Mouse (Mus musculus) lung, adult 2 months (tissue): ENCODE results near the gene Spata46. TPM values are rescaled to one million over a fixed set of nuclear protein-coding genes. Genes with fewer than 3 reads are reported as not detected.

Source experiments
- DNase-seq: peaks from one replicate; pipeline ENCODE4 v3.0.0; 2022
- H3K4me1 ChIP-seq: fragments of 200-500 bp; 2 replicates; pipeline ENCODE4 v1.6.1; 2011; ENCODE audit warnings: low read length; ENCODE audit not compliant: control insufficient read depth, insufficient read depth
- H3K4me3 ChIP-seq: fragments of 200-500 bp; replicated peaks from 2 replicates; pipeline ENCODE3; 2011; ENCODE audit warnings: low read depth, mild to moderate bottlenecking, control low read depth, low read length; ENCODE audit errors: extremely low read depth
- CTCF ChIP-seq: fragments of 200-500 bp; IDR thresholded peaks from 2 replicates; pipeline ENCODE4 v1.5.1; 2011; ENCODE audit warnings: mild to moderate bottlenecking, low read length, control low read depth; ENCODE audit not compliant: insufficient read depth
- POLR2A ChIP-seq: fragments of 200-500 bp; IDR thresholded peaks from 2 replicates; pipeline ENCODE4 v1.6.1; 2011; ENCODE audit warnings: low read depth, mild to moderate bottlenecking, control low read depth, low read length, borderline replicate concordance; ENCODE audit errors: extremely low read depth
- WGBS: fragments of 180-500 bp; shearing (Covaris S2); methylation state at CpG from one replicate; pipeline ENCODE4 v1.1.7; 2018; 5-methylcytosine and 5-hydroxymethylcytosine counted together
- polyA plus RNA-seq: library from polyadenylated mRNA; depleted of rRNA; stranded (reverse); fragments of >200 nt; gene quantifications from 2 replicates; pipeline ENCODE4 v1.2.3, GENCODE M21; 2012; rRNA removed

The Spata46 gene
- polyA plus RNA-seq, 1 experiment, result not detected

DNA sequence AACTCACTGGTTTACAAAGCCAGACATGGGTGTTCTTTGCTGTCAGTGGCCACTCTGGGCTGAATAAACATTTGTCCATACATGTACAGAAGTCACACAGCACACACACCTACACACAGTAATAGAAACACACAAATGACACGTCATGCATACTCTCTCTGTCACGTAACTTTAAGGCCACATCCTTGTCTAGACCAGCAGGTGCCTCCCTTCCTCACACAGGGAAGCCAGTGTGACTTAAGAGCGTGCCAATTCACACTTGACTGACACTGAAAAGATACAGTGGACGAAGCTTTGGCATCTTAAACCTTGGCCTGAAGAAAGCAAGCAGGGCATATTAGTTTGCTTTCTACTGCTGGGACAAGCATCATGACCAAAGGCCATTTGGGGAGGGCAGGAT, 24.2 kb downstream of the Spata46 start:
- 74% methylated on average over 4 of the region's 4 CpGs for WGBS
- TF ChIP-seq POLR2A, result no peak
- peak; percentile 18; the same call in 1 of the 2 replicates for TF ChIP-seq CTCF

DNA sequence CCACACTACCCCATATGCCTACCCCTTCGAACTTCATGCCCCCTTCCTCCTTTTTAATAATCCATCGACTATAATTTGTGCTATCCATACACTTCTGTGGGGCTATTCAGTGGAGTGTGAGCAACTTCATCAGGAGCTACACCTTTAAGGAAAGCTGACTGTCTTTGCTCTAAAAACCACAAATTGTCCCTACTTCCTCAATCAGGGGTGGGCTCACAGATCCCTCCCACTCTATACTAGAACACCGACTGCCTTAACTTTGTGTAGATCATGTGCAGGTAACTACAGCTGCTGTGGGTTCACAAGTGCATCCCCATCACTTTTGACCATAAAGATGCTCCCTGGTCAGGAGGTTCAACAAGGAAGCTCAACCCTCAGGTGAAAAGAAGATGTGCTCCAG, 31.3 kb downstream of the Spata46 start:
- Histone ChIP-seq H3K4me1 (no peaks in the 10 kb centered on the region), H3K4me3 (no peak overlapping the region)
- DNase-seq, result no peak
- 90% methylated on average over 3 of the region's 3 CpGs for WGBS
- TF ChIP-seq CTCF (no peak), POLR2A (no peak)

More for the DNA sequence above, 24.2 kb downstream of the Spata46 start:
- Histone ChIP-seq H3K4me3 (no peak overlapping the region), H3K4me1 (no peaks in the 10 kb centered on the region)
- no peak for DNase-seq

DNA sequence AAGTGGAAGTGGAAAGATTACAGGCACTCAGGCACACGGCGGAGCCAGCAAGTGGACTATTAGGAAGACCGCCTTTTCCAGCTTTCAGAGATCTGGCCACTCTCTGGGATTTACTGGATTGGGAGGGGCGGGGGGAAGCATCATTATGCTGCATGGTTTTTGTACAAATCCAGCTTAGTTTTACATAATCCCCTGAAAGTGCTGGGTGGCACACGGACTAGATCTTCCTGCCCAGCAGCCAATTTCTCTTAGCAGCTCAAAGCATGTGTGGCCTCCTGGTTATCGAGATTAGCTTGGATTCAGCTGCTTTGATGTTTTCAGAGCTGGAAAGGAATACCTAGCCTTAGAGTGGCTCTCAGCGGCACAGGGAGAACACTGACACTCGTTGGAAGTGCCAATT, 34.5 kb downstream of the Spata46 start:
- Histone ChIP-seq H3K4me1 (peaks cover 3% of the 10 kb centered on the region; the same call in 1 of the 2 replicates), H3K4me3 (no peak overlapping the region)
- WGBS, result 75% methylated on average over 8 of the region's 8 CpGs
- TF ChIP-seq POLR2A, result no peak
- TF ChIP-seq CTCF, result no peak
- no peak for DNase-seq

DNA sequence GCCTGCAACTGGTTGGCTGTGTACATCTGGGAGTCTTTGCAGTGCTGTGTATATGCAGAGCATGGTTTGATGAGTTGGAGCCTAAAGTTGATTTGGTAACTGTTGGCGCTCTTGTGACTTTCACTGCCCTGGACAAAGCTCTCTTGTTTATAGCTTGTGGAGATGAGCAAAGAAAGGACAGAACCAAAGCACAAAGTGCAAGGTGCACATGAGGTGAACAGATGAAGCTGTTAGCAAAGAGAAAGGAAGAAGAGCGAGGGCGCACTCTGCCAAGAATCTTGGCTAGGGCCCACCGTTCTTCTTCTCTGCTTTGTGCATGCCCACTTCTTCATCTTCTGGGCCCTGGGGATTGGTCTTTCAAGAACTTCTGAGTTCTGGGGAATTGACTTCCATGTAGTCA, 35.3 kb downstream of the Spata46 start:
- no peak overlapping the region for H3K4me3 ChIP-seq
- WGBS, result 94% methylated on average over 4 of the region's 4 CpGs
- peaks cover 3% of the 10 kb centered on the region; the same call in 1 of the 2 replicates for H3K4me1 ChIP-seq
- TF ChIP-seq POLR2A (no peak), CTCF (no peak)
- DNase-seq, result no peak

DNA sequence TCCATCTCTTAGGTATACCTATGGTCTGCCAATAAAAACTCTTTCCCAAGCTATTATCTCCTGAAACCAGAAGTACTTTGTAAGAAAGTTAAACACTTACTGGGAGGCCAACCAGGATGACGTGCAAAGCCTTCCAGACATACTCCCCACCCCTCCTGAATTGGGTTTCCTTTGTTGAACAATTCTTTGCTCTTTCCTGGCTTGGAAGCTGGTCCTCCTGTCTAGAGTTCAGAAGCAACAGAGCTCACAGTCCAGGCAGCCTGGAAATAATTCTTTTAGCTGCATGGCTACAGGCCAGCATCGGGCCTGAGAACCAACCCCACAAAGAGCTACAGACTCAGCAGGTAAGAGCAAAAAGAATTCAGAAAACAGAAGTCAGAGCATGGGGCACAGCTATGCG, 37.7 kb downstream of the Spata46 start:
- TF ChIP-seq CTCF, result no peak
- TF ChIP-seq POLR2A, result no peak
- Histone ChIP-seq H3K4me1 (peaks cover 5% of the 10 kb centered on the region), H3K4me3 (no peak overlapping the region)
- DNase-seq, result no peak
- 39% methylated on average over 3 of the region's 3 CpGs for WGBS

DNA sequence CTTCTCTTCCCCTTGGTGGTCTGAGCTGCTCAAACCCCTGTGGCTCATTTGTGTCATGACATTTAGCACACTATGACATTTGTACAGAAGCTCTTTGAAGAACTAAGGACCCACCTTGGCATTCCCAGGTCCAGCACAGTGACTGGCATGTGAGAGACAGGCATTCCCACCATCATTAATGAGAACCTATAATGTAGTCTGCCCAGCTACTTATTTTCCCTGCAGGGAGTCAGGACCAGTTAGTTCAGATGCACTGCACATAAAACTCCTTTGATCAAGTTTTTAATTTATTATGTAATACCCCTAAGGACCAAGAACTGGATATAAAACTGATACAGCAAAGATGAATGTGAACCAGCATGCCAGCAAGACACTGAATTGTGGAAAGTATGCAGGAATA, 42.5 kb downstream of the Spata46 start:
- TF ChIP-seq CTCF (no peak), POLR2A (no peak)
- no peak for DNase-seq
- Histone ChIP-seq H3K4me1 (peaks cover 6% of the 10 kb centered on the region), H3K4me3 (no peak overlapping the region)

- TF ChIP-seq POLR2A, result no peak
- no peak for TF ChIP-seq CTCF
- no peak overlapping the region for H3K4me3 ChIP-seq
- WGBS, result 74% methylated on average over 3 of the region's 3 CpGs
- peaks cover 6% of the 10 kb centered on the region; the same call in 1 of the 2 replicates for H3K4me1 ChIP-seq
- no peak for DNase-seq
Measured at GRCm38 (mm10) chr1:170353335-170353734, 44.7 kb downstream of the Spata46 start.

DNA sequence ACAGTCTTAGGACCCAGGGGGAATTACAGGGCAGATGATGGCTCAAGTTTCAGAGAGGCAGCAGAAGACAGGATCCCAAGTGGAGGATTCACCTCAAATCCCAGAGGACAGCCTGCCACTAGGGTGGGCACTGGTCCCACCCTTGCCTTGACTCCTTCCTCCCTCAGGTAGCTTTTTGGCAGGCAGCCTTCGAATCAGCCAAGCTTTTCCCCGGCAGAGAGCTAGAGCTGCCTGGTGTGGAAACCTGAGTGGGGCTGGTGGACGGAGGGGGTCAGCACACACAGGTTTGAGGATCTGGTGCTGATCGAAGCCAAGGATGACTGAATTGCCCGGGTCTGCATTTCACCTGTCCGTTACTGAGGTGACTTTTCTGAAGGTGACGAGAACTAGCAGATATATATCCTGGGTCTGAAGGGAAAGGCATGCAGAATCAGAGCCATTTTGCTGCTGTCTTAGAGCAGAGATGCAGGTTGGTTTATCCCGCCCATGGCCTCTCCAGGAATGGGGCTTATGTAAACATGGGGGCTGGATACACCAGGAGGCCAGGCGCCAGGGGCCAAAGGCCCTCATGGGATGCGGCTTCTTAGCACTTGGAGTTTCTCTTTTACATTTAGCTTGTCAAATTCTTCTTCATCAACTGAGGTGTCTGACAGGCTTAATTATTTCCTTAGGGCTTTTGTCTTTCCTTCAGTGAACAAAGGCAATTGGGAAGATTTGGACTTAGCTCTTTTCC, 51.7 kb downstream of the Spata46 start:
- Histone ChIP-seq H3K4me3 (no peak overlapping the region), H3K4me1 (0 out of 2 replicates have a peak, but pooled peaks cover 4% of the 10 kb centered on the region)
- TF ChIP-seq CTCF (no peak), POLR2A (no peak)
- 71% methylated on average over 10 of the region's 10 CpGs for WGBS
- no peak for DNase-seq

Other genes with a start within 250 kb of the Spata46 start
- gene Ddr2, start 198.0 kb upstream of the Spata46 start, polyA plus RNA-seq, result 31.3 and 42.6 TPM in 2 replicates
- 17.2 and 19.4 TPM in 2 replicates for gene Uap1, start 133.8 kb upstream of the Spata46 start, polyA plus RNA-seq
- 13.0 and 18.3 TPM in 2 replicates for gene Uhmk1, start 93.4 kb upstream of the Spata46 start, polyA plus RNA-seq
- 0.23 TPM in 1 of 2 replicates, not detected in the other for gene Sh2d1b2, start 76.1 kb upstream of the Spata46 start, polyA plus RNA-seq
- gene Sh2d1b1, start 31.5 kb upstream of the Spata46 start, polyA plus RNA-seq, result 3.6 and 3.9 TPM in 2 replicates
- gene Gm7694, start 2.5 kb upstream of the Spata46 start, polyA plus RNA-seq, result 7.6 and 7.8 TPM in 2 replicates